Mouse (Mus musculus): ENCODE data around the gene March4. TPM values are rescaled to one million over a fixed set of nuclear protein-coding genes. Genes with fewer than 3 reads are reported as not detected.

March4 gene
- total RNA-seq, 1 experiment, result not detected

- H3K27ac ChIP-seq (ENCODE audit: insufficient read depth, low read depth, low read length, poor library complexity, severe bottlenecking), result no peak overlapping the region
- TF ChIP-seq ZNF384 (IDR thresholded peaks at IDR 0.05; ENCODE audit: low read depth, low read length) (no peak), CHD2 (IDR thresholded peaks at IDR 0.05; ENCODE audit: low read depth, low read length) (no peak), ZC3H11A (IDR thresholded peaks at IDR 0.05; ENCODE audit: borderline replicate concordance, low read depth, low read length) (no peak), HCFC1 (IDR thresholded peaks at IDR 0.05; ENCODE audit: borderline replicate concordance, insufficient read depth, low read length) (no peak), MAFK (IDR thresholded peaks at IDR 0.05; ENCODE audit: insufficient read depth, low read depth, low read length) (no peak)
- in situ Hi-C loops (cut with MboI; ENCODE audit: low sequenced_read_pairs in 2 of 2, unreplicated experiment in 2 of 2), result no loop called here
- no peaks in the 10 kb centered on the region for H3K4me1 ChIP-seq (ENCODE audit: control insufficient read depth in 2 of 2, insufficient read depth in 2 of 2, low read length in 2 of 2, poor library complexity in 1 of 2)
- no peaks in the 10 kb centered on the region for H3K9me3 ChIP-seq (ENCODE audit: control insufficient read depth, insufficient read depth, low read depth, low read length)
- H3K9ac ChIP-seq (ENCODE audit: insufficient read depth, low read depth, low read length, poor library complexity, severe bottlenecking), result no peak overlapping the region
- no peak for DNase-seq (ENCODE audit: low read depth, low spot score)
- no peak overlapping the region for H3K4me3 ChIP-seq (ENCODE audit: insufficient read depth in 1 of 2, low read depth in 1 of 2, low read length in 2 of 2, poor library complexity in 1 of 2, severe bottlenecking in 1 of 2)
- no peaks in the 10 kb centered on the region for H3K36me3 ChIP-seq (ENCODE audit: control insufficient read depth, insufficient read depth, low read length, poor library complexity, severe bottlenecking)
Measured at GRCm38 (mm10) chr1:72409936-72410335, 126.8 kb downstream of the March4 start.

GRCm38 (mm10) chr1:72406505-72407079, 130.1 kb downstream of the March4 start:
- Histone ChIP-seq H3K9me3 (ENCODE audit: control insufficient read depth, insufficient read depth, low read depth, low read length) (no peaks in the 10 kb centered on the region), H3K27ac (ENCODE audit: insufficient read depth, low read depth, low read length, poor library complexity, severe bottlenecking) (no peak overlapping the region), H3K36me3 (ENCODE audit: control insufficient read depth, insufficient read depth, low read length, poor library complexity, severe bottlenecking) (no peaks in the 10 kb centered on the region), H3K4me1 (ENCODE audit: control insufficient read depth in 2 of 2, insufficient read depth in 2 of 2, low read length in 2 of 2, poor library complexity in 1 of 2) (no peaks in the 10 kb centered on the region), H3K9ac (ENCODE audit: insufficient read depth, low read depth, low read length, poor library complexity, severe bottlenecking) (no peak overlapping the region), H3K4me3 (ENCODE audit: insufficient read depth in 1 of 2, low read depth in 1 of 2, low read length in 2 of 2, poor library complexity in 1 of 2, severe bottlenecking in 1 of 2) (no peak overlapping the region)
- TF ChIP-seq ZNF384 (IDR thresholded peaks at IDR 0.05; ENCODE audit: low read depth, low read length) (no peak), HCFC1 (IDR thresholded peaks at IDR 0.05; ENCODE audit: borderline replicate concordance, insufficient read depth, low read length) (no peak), MAFK (IDR thresholded peaks at IDR 0.05; ENCODE audit: insufficient read depth, low read depth, low read length) (no peak), ZC3H11A (IDR thresholded peaks at IDR 0.05; ENCODE audit: borderline replicate concordance, low read depth, low read length) (no peak), CHD2 (IDR thresholded peaks at IDR 0.05; ENCODE audit: low read depth, low read length) (no peak)
- in situ Hi-C loops (cut with MboI; ENCODE audit: low sequenced_read_pairs in 2 of 2, unreplicated experiment in 2 of 2), result no loop called here
- DNase-seq (ENCODE audit: low read depth, low spot score), result no peak

GRCm38 (mm10) chr1:72401331-72402069, 135.2 kb downstream of the March4 start:
- H3K27ac ChIP-seq (ENCODE audit: insufficient read depth, low read depth, low read length, poor library complexity, severe bottlenecking), result no peak overlapping the region
- H3K4me3 ChIP-seq (ENCODE audit: insufficient read depth in 1 of 2, low read depth in 1 of 2, low read length in 2 of 2, poor library complexity in 1 of 2, severe bottlenecking in 1 of 2), result no peak overlapping the region
- no peak overlapping the region for H3K9ac ChIP-seq (ENCODE audit: insufficient read depth, low read depth, low read length, poor library complexity, severe bottlenecking)
- TF ChIP-seq MAFK (IDR thresholded peaks at IDR 0.05; ENCODE audit: insufficient read depth, low read depth, low read length) (no peak), ZC3H11A (IDR thresholded peaks at IDR 0.05; ENCODE audit: borderline replicate concordance, low read depth, low read length) (no peak), HCFC1 (IDR thresholded peaks at IDR 0.05; ENCODE audit: borderline replicate concordance, insufficient read depth, low read length) (no peak), ZNF384 (IDR thresholded peaks at IDR 0.05; ENCODE audit: low read depth, low read length) (no peak), CHD2 (IDR thresholded peaks at IDR 0.05; ENCODE audit: low read depth, low read length) (no peak)
- peaks cover 4% of the 10 kb centered on the region; the same call in 1 of the 2 replicates for H3K36me3 ChIP-seq (ENCODE audit: control insufficient read depth, insufficient read depth, low read length, poor library complexity, severe bottlenecking)
- H3K4me1 ChIP-seq (ENCODE audit: control insufficient read depth in 2 of 2, insufficient read depth in 2 of 2, low read length in 2 of 2, poor library complexity in 1 of 2), result no peaks in the 10 kb centered on the region
- in situ Hi-C loops (cut with MboI; ENCODE audit: low sequenced_read_pairs in 2 of 2, unreplicated experiment in 2 of 2), result no loop called here
- DNase-seq (ENCODE audit: low read depth, low spot score), result no peak
- H3K9me3 ChIP-seq (ENCODE audit: control insufficient read depth, insufficient read depth, low read depth, low read length), result no peaks in the 10 kb centered on the region

GRCm38 (mm10) chr1:72400616-72401015, 136.1 kb downstream of the March4 start:
- no peak overlapping the region; the same call in 1 of the 2 replicates for H3K27ac ChIP-seq (ENCODE audit: insufficient read depth, low read depth, low read length, poor library complexity, severe bottlenecking)
- no peak for DNase-seq (ENCODE audit: low read depth, low spot score)
- no peak for TF ChIP-seq CHD2 (IDR thresholded peaks at IDR 0.05; ENCODE audit: low read depth, low read length)
- no peak for TF ChIP-seq MAFK (IDR thresholded peaks at IDR 0.05; ENCODE audit: insufficient read depth, low read depth, low read length)
- no peaks in the 10 kb centered on the region for H3K9me3 ChIP-seq (ENCODE audit: control insufficient read depth, insufficient read depth, low read depth, low read length)
- H3K4me1 ChIP-seq (ENCODE audit: control insufficient read depth in 2 of 2, insufficient read depth in 2 of 2, low read length in 2 of 2, poor library complexity in 1 of 2), result no peaks in the 10 kb centered on the region
- no peak overlapping the region for H3K4me3 ChIP-seq (ENCODE audit: insufficient read depth in 1 of 2, low read depth in 1 of 2, low read length in 2 of 2, poor library complexity in 1 of 2, severe bottlenecking in 1 of 2)
- peaks cover 9% of the 10 kb centered on the region; the same call in 1 of the 2 replicates for H3K36me3 ChIP-seq (ENCODE audit: control insufficient read depth, insufficient read depth, low read length, poor library complexity, severe bottlenecking)
- no peak overlapping the region for H3K9ac ChIP-seq (ENCODE audit: insufficient read depth, low read depth, low read length, poor library complexity, severe bottlenecking)
- in situ Hi-C loops (cut with MboI; ENCODE audit: low sequenced_read_pairs in 2 of 2, unreplicated experiment in 2 of 2), result no loop called here
